12 mouse cellular contexts compared by ENCODE assay signal in genomic region chr8:104383977-104384376, GRCm38 (mm10). TPM values are rescaled to one million over a fixed set of nuclear protein-coding genes. Genes with fewer than 3 reads are reported as not detected.
A peak's percentile ranks its signal among the peaks of the same experiment; 100 is the strongest.
DNase-seq lines count a peak whose midpoint lies in the region; ATAC-seq and TF ChIP-seq lines count a peak whose summit lies in the region.
"Had no signal": no experiment of that assay in that cellular context is flagged by ENCODE, and none has a peak within 500 bp of the region (broad histone marks: within the 10 kb centered on the region; RNA-seq: fewer than 3 reads in every experiment).

No protein-coding gene starts in this region.

- H3K36me3 ChIP-seq in spleen, adult 2 months (ENCODE audit: control insufficient read depth, insufficient read depth, low read length), result no peaks in the 10 kb centered on the region
- no peaks in the 10 kb centered on the region for H3K36me3 ChIP-seq in stomach, embryonic 16.5 days (ENCODE audit: control insufficient read depth, insufficient read depth, low read length)
- no peaks in the 10 kb centered on the region for H3K36me3 ChIP-seq in forebrain, embryonic 11.5 days (ENCODE audit: control insufficient read depth, insufficient read depth, low read length)
- H3K36me3 ChIP-seq: embryonic facial prominence, embryonic 12.5 days; liver, embryonic 13.5 days had no signal

- DNase-seq in adrenal gland, postnatal 14 days, result peak; percentile 55
- no peak for DNase-seq in adrenal gland, adult (ENCODE audit: inconsistent age in 2 of 2, low spot score in 1 of 2)
- DNase-seq in spleen, adult 2 months (ENCODE audit: low read depth in 1 of 2, low spot score in 2 of 2), result no peak
- DNase-seq in spleen, postnatal 14 days (ENCODE audit: low spot score in 2 of 2), result no peak
- DNase-seq in kidney, postnatal 25 days, result peak; percentile 78 to 94
- DNase-seq in testis, postnatal 10 days (ENCODE audit: low spot score), result no peak
- DNase-seq in forebrain, embryonic 11.5 days (ENCODE audit: low spot score), result no peak
- DNase-seq: cerebellum, adult 11 months; liver, embryonic 13.5 days had no signal

- TF ChIP-seq POLR2A in spleen, adult 2 months (IDR thresholded peaks at IDR 0.05; ENCODE audit: low read depth, low read length), result no peak

- peak overlapping the region; percentile 17; the same call in 1 of the 2 replicates for H3K4me2 ChIP-seq in stomach, embryonic 16.5 days (ENCODE audit: low read depth, low read length)
- H3K4me2 ChIP-seq in forebrain, embryonic 11.5 days (ENCODE audit: low read depth, low read length, severe bottlenecking), result no peak overlapping the region
- H3K4me2 ChIP-seq: embryonic facial prominence, embryonic 12.5 days; liver, embryonic 13.5 days had no signal

- 37% methylated on average over 3 of the region's 3 CpGs for WGBS in spleen, adult 2 months
- WGBS in stomach, embryonic 16.5 days, result 69% methylated on average over 3 of the region's 3 CpGs
- 75% methylated on average over 3 of the region's 3 CpGs for WGBS in forebrain, embryonic 11.5 days

- no peak overlapping the region for H3K4me3 ChIP-seq in spleen, adult 2 months (ENCODE audit: extremely low read depth, insufficient read depth, insufficient read length)
- no peak overlapping the region for H3K4me3 ChIP-seq in stomach, embryonic 16.5 days (replicated peaks; ENCODE audit: low read length)
- H3K4me3 ChIP-seq in forebrain, embryonic 11.5 days (ENCODE audit: low read depth, low read length), result no peak overlapping the region
- H3K4me3 ChIP-seq: embryonic facial prominence, embryonic 12.5 days; liver, embryonic 13.5 days had no signal

- ATAC-seq in stomach, embryonic 16.5 days (ENCODE audit: insufficient read depth, low FRiP score), result peak; percentile 57; the same call in 1 of the 2 replicates
- no peak for ATAC-seq in forebrain, embryonic 11.5 days (replicated peaks; ENCODE audit: low FRiP score)
- ATAC-seq: inflammation-experienced regulatory T-cells, adult 6 months had no signal

- no peaks in the 10 kb centered on the region for H3K9me3 ChIP-seq in stomach, embryonic 16.5 days (replicated peaks; ENCODE audit: control insufficient read depth, low read length)
- H3K9me3 ChIP-seq in forebrain, embryonic 11.5 days (ENCODE audit: control insufficient read depth, low read length), result no peaks in the 10 kb centered on the region
- H3K9me3 ChIP-seq: embryonic facial prominence, embryonic 12.5 days; liver, embryonic 13.5 days had no signal

- H3K27me3 ChIP-seq in spleen, adult 2 months (ENCODE audit: control insufficient read depth, insufficient read depth, low read length), result no peaks in the 10 kb centered on the region
- H3K27me3 ChIP-seq in stomach, embryonic 16.5 days (ENCODE audit: control insufficient read depth, insufficient read depth, low read length), result no peaks in the 10 kb centered on the region
- H3K27me3 ChIP-seq in forebrain, embryonic 11.5 days (ENCODE audit: control insufficient read depth, insufficient read depth, low read length), result no peaks in the 10 kb centered on the region
- H3K27me3 ChIP-seq: embryonic facial prominence, embryonic 12.5 days; liver, embryonic 13.5 days had no signal

- H3K4me1 ChIP-seq in spleen, adult 2 months (ENCODE audit: control insufficient read depth, insufficient read depth, insufficient read length), result no peaks in the 10 kb centered on the region; the same call in 1 of the 2 replicates
- H3K4me1 ChIP-seq in stomach, embryonic 16.5 days (ENCODE audit: control insufficient read depth, insufficient read depth, low read length), result peaks cover 69% of the 10 kb centered on the region
- peaks cover 9% of the 10 kb centered on the region; the same call in 1 of the 2 replicates for H3K4me1 ChIP-seq in forebrain, embryonic 11.5 days (replicated peaks; ENCODE audit: control insufficient read depth, insufficient read depth, low read length)

- no peak for TF ChIP-seq CTCF in spleen, adult 2 months (IDR thresholded peaks at IDR 0.05; ENCODE audit: extremely low read depth, insufficient read depth, insufficient read length, insufficient replicate concordance)

- H3K9ac ChIP-seq in stomach, embryonic 16.5 days (ENCODE audit: low read length), result 0 out of 2 replicates have a peak overlapping the region, but pooled peaks have one; percentile 23
- no peak overlapping the region for H3K9ac ChIP-seq in forebrain, embryonic 11.5 days (ENCODE audit: low read length)
- H3K9ac ChIP-seq: embryonic facial prominence, embryonic 12.5 days; liver, embryonic 13.5 days had no signal

- peak overlapping the region; percentile 60 for H3K27ac ChIP-seq in spleen, adult 2 months (ENCODE audit: insufficient read depth, low read length)
- H3K27ac ChIP-seq in stomach, embryonic 16.5 days (ENCODE audit: low read length), result peak overlapping the region; percentile 79
- no peak overlapping the region for H3K27ac ChIP-seq in forebrain, embryonic 11.5 days (ENCODE audit: low read depth, low read length)
- H3K27ac ChIP-seq: embryonic facial prominence, embryonic 12.5 days; liver, embryonic 13.5 days had no signal

RNA-seq across cellular contexts. Expression of gene Cmtm4, which starts 11.6 kb away (rescaled TPM):
- total RNA-seq in adrenal gland, postnatal 14 days (2021), result 36.8 and 40.9 TPM in 2 replicates
- 4.8 and 5.6 TPM in 2 replicates for polyA plus RNA-seq in spleen, adult 2 months (2012; rRNA removed)
- polyA plus RNA-seq in stomach, embryonic 16.5 days (2015; fragmentation: Nextera tagmentation; extraction: Ambion mirVana), result 4.3 and 4.7 TPM in 2 replicates
- polyA plus RNA-seq in forebrain, embryonic 11.5 days (2014; fragmentation: Nextera tagmentation; extraction: Ambion mirVana), result 3.3 and 3.6 TPM in 2 replicates

RNA-seq across cellular contexts. Expression of gene Cmtm3, which starts 44.8 kb away (rescaled TPM):
- total RNA-seq in adrenal gland, postnatal 14 days (2021), result 61.1 and 67.9 TPM in 2 replicates
- 96.3 and 106 TPM in 2 replicates for polyA plus RNA-seq in spleen, adult 2 months (2012; rRNA removed)
- polyA plus RNA-seq in stomach, embryonic 16.5 days (2015; fragmentation: Nextera tagmentation; extraction: Ambion mirVana), result 120 and 129 TPM in 2 replicates
- 66.8 and 70.9 TPM in 2 replicates for polyA plus RNA-seq in forebrain, embryonic 11.5 days (2014; fragmentation: Nextera tagmentation; extraction: Ambion mirVana)

RNA-seq across cellular contexts. Expression of gene Dync1li2, which starts 58.9 kb away (rescaled TPM):
- 93.9 and 128 TPM in 2 replicates for total RNA-seq in adrenal gland, postnatal 14 days (2021)
- polyA plus RNA-seq in spleen, adult 2 months (2012; rRNA removed), result 8.4 and 8.6 TPM in 2 replicates
- polyA plus RNA-seq in stomach, embryonic 16.5 days (2015; fragmentation: Nextera tagmentation; extraction: Ambion mirVana), result 63.5 and 67.6 TPM in 2 replicates
- polyA plus RNA-seq in forebrain, embryonic 11.5 days (2014; fragmentation: Nextera tagmentation; extraction: Ambion mirVana), result 101 and 105 TPM in 2 replicates

Comparison
In these comparisons a context has a peak if more than half of its experiments do, and no peak if none do; other contexts are left out.
1. DNase-seq: peak in adrenal gland, postnatal 14 days (single experiment) and kidney, postnatal 25 days (2 of 2); none in adrenal gland, adult (0 of 2), spleen, adult 2 months (0 of 2), spleen, postnatal 14 days (0 of 2), testis, postnatal 10 days (single experiment) and forebrain, embryonic 11.5 days (single experiment).